Mouse (Mus musculus): ENCODE measurements at regions not wholly inside any gene's neighbourhood (a gene's known extent, or its start where the extent isn't known, plus 50 kb on each side); places are given as distances from the start of the nearest gene placed in this dataset.
"Not testable (repeated sequence)": the region's sequence is repeated elsewhere in the genome, so short reads cannot be mapped to it uniquely, and the experiment has no call there.

GRCm38 (mm10) chr3:20776128-20776963 lies 409.4 kb upstream of the Agtr1b start:
- TF ChIP-seq CTCF (conservative IDR thresholded peaks at IDR 0.05; ENCODE audit: insufficient read depth, insufficient read length, low read depth, low read length) (no peak), POLR2A (IDR thresholded peaks at IDR 0.05; ENCODE audit: low read depth, low read length) (no peak)
- H3K4me1 ChIP-seq (ENCODE audit: control insufficient read depth, insufficient read depth, low read length): no peaks in the 10 kb centered on the region
- H3K27me3 ChIP-seq (replicated peaks; ENCODE audit: control insufficient read depth, insufficient read depth, low read length): no peaks in the 10 kb centered on the region
- H3K4me3 ChIP-seq (ENCODE audit: insufficient read depth, low read depth, low read length): no peak overlapping the region
- no peaks in the 10 kb centered on the region for H3K36me3 ChIP-seq (ENCODE audit: control insufficient read depth, insufficient read depth, low read length)
- no peak for DNase-seq
- H3K27ac ChIP-seq (ENCODE audit: insufficient read depth, low read depth, low read length): no peak overlapping the region
- WGBS: 54% methylated on average over 4 of the region's 4 CpGs

GRCm38 (mm10) chr3:20734302-20734701 lies 367.3 kb upstream of the Agtr1b start:
- Histone ChIP-seq H3K4me3 (ENCODE audit: insufficient read depth, low read depth, low read length) (no peak overlapping the region), H3K27ac (ENCODE audit: insufficient read depth, low read depth, low read length) (no peak overlapping the region), H3K4me1 (ENCODE audit: control insufficient read depth, insufficient read depth, low read length) (no peaks in the 10 kb centered on the region), H3K36me3 (ENCODE audit: control insufficient read depth, insufficient read depth, low read length) (no peaks in the 10 kb centered on the region), H3K27me3 (replicated peaks; ENCODE audit: control insufficient read depth, insufficient read depth, low read length) (no peaks in the 10 kb centered on the region)
- DNase-seq: no peak
- TF ChIP-seq CTCF (conservative IDR thresholded peaks at IDR 0.05; ENCODE audit: insufficient read depth, insufficient read length, low read depth, low read length) (no peak), POLR2A (IDR thresholded peaks at IDR 0.05; ENCODE audit: low read depth, low read length) (no peak)
- 61% methylated on average over 3 of the region's 3 CpGs for WGBS

- Histone ChIP-seq H3K4me3 (ENCODE audit: insufficient read depth, low read depth, low read length) (no peak overlapping the region), H3K27ac (ENCODE audit: insufficient read depth, low read depth, low read length) (no peak overlapping the region), H3K36me3 (ENCODE audit: control insufficient read depth, insufficient read depth, low read length) (no peaks in the 10 kb centered on the region), H3K4me1 (ENCODE audit: control insufficient read depth, insufficient read depth, low read length) (no peaks in the 10 kb centered on the region), H3K27me3 (replicated peaks; ENCODE audit: control insufficient read depth, insufficient read depth, low read length) (no peaks in the 10 kb centered on the region)
- no peak for DNase-seq
- TF ChIP-seq CTCF (conservative IDR thresholded peaks at IDR 0.05; ENCODE audit: insufficient read depth, insufficient read length, low read depth, low read length) (no peak), POLR2A (IDR thresholded peaks at IDR 0.05; ENCODE audit: low read depth, low read length) (no peak)
These were observed 365.0 kb upstream of the Agtr1b start for GRCm38 (mm10) chr3:20732005-20732404.

GRCm38 (mm10) chr3:20730481-20730880 lies 363.5 kb upstream of the Agtr1b start:
- H3K27me3 ChIP-seq (replicated peaks; ENCODE audit: control insufficient read depth, insufficient read depth, low read length): no peaks in the 10 kb centered on the region
- TF ChIP-seq CTCF (conservative IDR thresholded peaks at IDR 0.05; ENCODE audit: insufficient read depth, insufficient read length, low read depth, low read length): no peak
- TF ChIP-seq POLR2A (IDR thresholded peaks at IDR 0.05; ENCODE audit: low read depth, low read length): no peak
- DNase-seq: peak; percentile 63
- no peak overlapping the region for H3K27ac ChIP-seq (ENCODE audit: insufficient read depth, low read depth, low read length)
- no peak overlapping the region for H3K4me3 ChIP-seq (ENCODE audit: insufficient read depth, low read depth, low read length)
- H3K36me3 ChIP-seq (ENCODE audit: control insufficient read depth, insufficient read depth, low read length): no peaks in the 10 kb centered on the region
- H3K4me1 ChIP-seq (ENCODE audit: control insufficient read depth, insufficient read depth, low read length): no peaks in the 10 kb centered on the region

GRCm38 (mm10) chr3:20729776-20730175 lies 362.8 kb upstream of the Agtr1b start:
- not testable (repeated sequence) for H3K27me3 ChIP-seq (replicated peaks; ENCODE audit: control insufficient read depth, insufficient read depth, low read length); H3K4me1 ChIP-seq (ENCODE audit: control insufficient read depth, insufficient read depth, low read length); H3K4me3 ChIP-seq (ENCODE audit: insufficient read depth, low read depth, low read length); H3K27ac ChIP-seq (ENCODE audit: insufficient read depth, low read depth, low read length); H3K36me3 ChIP-seq (ENCODE audit: control insufficient read depth, insufficient read depth, low read length); DNase-seq

- Histone ChIP-seq H3K4me3 (ENCODE audit: insufficient read depth, low read depth, low read length) (no peak overlapping the region), H3K27me3 (replicated peaks; ENCODE audit: control insufficient read depth, insufficient read depth, low read length) (no peaks in the 10 kb centered on the region), H3K27ac (ENCODE audit: insufficient read depth, low read depth, low read length) (no peak overlapping the region), H3K36me3 (ENCODE audit: control insufficient read depth, insufficient read depth, low read length) (no peaks in the 10 kb centered on the region), H3K4me1 (ENCODE audit: control insufficient read depth, insufficient read depth, low read length) (no peaks in the 10 kb centered on the region)
- 17% methylated on average over 1 of the region's 1 CpGs for WGBS
- no peak for DNase-seq
- TF ChIP-seq CTCF (conservative IDR thresholded peaks at IDR 0.05; ENCODE audit: insufficient read depth, insufficient read length, low read depth, low read length): no peak
- no peak for TF ChIP-seq POLR2A (IDR thresholded peaks at IDR 0.05; ENCODE audit: low read depth, low read length)
These were observed 347.7 kb upstream of the Agtr1b start for GRCm38 (mm10) chr3:20714671-20715070.

- DNase-seq: no peak
These were observed 342.7 kb upstream of the Agtr1b start for GRCm38 (mm10) chr3:20709661-20710060.

More at GRCm38 (mm10) chr3:20709661-20710060, 342.7 kb upstream of the Agtr1b start:
- no peaks in the 10 kb centered on the region for H3K27me3 ChIP-seq (replicated peaks; ENCODE audit: control insufficient read depth, insufficient read depth, low read length)
- no peaks in the 10 kb centered on the region for H3K4me1 ChIP-seq (ENCODE audit: control insufficient read depth, insufficient read depth, low read length)
- H3K36me3 ChIP-seq (ENCODE audit: control insufficient read depth, insufficient read depth, low read length): no peaks in the 10 kb centered on the region
- no peak overlapping the region for H3K4me3 ChIP-seq (ENCODE audit: insufficient read depth, low read depth, low read length)
- WGBS: 9% methylated on average over 2 of the region's 2 CpGs
- H3K27ac ChIP-seq (ENCODE audit: insufficient read depth, low read depth, low read length): no peak overlapping the region
- TF ChIP-seq POLR2A (IDR thresholded peaks at IDR 0.05; ENCODE audit: low read depth, low read length): no peak

Measured in kidney, adult 2 months (tissue).